Mouse (Mus musculus) urinary bladder, adult 2 months (tissue): ENCODE measurements at regions not wholly inside any gene's neighbourhood (a gene's known extent, or its start where the extent isn't known, plus 50 kb on each side); places are given as distances from the start of the nearest gene placed in this dataset.

ENCODE experiments used
- DNase-seq: peaks from one replicate; pipeline ENCODE4 v3.0.0; 2022; ENCODE audit warnings: low spot score

GRCm38 (mm10) chr2:167878255-167878865, 53.5 kb upstream of the Ptpn1 start:
- DNase-seq, result no peak

DNA sequence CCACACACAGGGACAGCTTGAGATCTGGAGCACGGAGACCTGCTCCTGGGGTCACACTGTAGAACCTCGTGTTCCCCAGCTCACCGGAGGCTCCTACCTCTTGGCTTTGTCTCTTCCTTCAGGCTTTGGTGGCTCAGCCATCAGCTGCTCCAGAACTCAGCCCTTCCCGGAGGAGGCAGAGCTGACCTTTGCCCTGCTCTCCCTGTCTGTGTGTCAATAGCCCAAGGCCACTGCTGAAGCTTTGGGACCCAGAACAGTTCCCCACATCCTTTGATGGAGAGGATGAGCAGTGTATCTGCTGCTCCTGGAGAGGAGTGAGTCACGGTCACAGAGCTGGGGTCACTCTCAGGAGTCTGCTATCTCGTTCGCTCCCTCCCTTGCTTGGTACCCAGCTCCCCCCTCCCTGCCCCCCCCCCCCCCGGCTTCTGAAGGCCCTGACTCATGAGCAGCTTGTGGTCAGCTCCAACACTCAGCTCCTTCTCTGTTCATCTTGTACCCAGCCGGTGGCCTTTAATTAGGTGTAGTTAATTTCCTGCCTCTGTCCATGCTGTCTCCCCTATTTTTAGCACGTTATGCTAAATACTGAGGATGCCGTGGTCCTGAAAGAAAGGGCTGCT, 54.5 kb upstream of the Ptpn1 start:
- DNase-seq, result no peak

- DNase-seq, result no peak
Measured at GRCm38 (mm10) chr2:167872507-167872906, 59.4 kb upstream of the Ptpn1 start.

GRCm38 (mm10) chr2:167870153-167870552, 61.7 kb upstream of the Ptpn1 start:
- DNase-seq, result no peak

- peak; percentile 59 for DNase-seq
Measured at GRCm38 (mm10) chr2:167866751-167867150, 65.1 kb upstream of the Ptpn1 start.

DNA sequence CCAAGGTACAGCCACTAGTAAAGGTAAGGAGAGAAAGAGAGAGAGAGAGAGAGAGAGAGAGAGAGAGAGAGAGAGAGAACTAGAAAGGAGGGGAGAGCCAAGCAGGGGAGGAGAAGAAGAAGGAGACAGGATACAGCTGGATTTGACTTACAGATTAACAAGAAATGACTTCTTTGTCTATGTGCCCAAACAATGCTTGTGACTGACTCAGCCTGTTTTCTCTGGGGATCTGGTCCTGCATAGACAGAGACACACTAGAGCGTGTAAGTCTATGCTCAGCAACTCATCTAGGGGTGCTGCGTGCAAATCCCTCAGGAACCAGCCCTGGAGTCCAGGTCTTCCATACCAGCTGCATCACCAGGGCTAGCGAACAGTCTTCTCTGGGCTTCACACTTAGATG, 66.3 kb upstream of the Ptpn1 start:
- DNase-seq, result no peak

- DNase-seq, result no peak
Measured at GRCm38 (mm10) chr2:167864672-167865071, 67.2 kb upstream of the Ptpn1 start.

GRCm38 (mm10) chr2:167864228-167864627, 67.6 kb upstream of the Ptpn1 start:
- no peak for DNase-seq

DNA sequence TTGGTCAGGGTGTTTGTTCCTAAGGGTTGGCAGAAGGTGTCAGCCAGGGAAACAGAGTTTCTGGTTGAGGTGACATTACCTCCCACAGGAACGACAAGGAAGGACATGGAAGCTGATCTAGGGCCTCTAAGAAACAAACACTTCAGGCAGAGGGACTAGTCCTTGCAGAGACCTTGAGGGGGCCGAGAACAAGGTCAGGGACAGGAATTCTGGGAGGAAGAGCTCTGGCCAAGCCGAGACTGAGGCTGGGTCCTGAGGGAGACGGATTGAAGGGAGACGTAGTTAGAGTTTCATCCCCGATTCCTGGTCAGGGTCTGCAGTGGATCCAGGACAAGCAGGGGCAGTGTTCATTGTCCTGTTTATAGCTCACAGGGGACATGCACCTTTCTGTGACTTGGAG, 68.2 kb upstream of the Ptpn1 start:
- DNase-seq, result no peak

GRCm38 (mm10) chr2:167861178-167861520, 70.7 kb upstream of the Ptpn1 start:
- no peak for DNase-seq

DNA sequence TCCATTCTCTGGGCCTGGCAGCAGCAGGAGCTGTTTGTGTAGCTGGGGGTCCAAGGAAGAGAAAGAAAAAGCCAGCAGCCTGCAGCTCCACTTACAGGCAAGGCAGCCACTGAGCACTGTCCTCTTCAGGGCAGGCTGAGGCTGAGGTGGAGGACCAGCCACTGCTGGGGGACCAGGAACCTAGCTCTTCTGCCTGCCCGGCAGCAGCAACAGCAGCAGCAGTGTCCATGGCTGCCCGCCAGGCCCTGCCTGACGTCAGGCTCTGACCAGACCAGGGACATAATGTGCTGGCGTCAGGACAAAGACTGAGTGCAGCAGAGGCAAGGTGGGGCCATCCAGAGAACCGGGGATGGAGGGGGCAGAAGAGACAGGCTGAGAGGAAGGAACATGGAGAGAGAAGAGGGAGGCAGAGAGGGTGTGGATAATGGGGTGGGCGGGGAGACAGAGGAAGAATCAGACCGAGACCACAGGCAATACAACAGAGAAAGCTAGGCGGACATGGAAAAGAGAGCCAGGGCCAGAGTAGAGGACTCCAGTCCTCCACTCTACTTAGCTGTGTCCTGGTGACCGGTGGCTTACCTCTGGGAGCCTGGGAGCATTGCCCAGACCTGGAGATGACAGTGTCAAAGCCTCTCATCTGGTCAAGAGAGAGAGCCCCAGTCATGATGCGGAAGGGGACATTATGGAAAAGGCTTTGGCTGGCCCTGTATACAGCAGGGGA, 71.2 kb upstream of the Ptpn1 start:
- peak; percentile 61 for DNase-seq

DNA sequence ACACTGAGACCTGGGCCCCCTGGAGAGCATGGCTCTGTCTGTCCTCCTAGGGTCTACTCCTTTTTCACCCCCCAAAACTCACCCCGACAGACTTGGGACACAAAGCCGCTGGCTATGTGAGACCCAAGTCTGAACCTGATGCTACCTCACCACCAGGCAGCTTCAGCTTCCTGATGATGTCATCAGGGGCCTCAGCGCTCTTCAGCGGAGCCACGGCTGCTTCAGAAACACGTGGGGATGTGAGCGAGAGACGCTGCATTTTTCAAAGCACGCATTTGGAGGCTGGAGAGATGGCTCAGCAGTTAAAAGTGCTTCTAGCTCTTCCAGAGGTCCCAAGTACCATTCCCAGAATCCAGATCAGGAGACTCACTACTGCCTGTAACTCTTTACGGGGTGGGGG, 72.3 kb upstream of the Ptpn1 start:
- DNase-seq, result no peak

DNA sequence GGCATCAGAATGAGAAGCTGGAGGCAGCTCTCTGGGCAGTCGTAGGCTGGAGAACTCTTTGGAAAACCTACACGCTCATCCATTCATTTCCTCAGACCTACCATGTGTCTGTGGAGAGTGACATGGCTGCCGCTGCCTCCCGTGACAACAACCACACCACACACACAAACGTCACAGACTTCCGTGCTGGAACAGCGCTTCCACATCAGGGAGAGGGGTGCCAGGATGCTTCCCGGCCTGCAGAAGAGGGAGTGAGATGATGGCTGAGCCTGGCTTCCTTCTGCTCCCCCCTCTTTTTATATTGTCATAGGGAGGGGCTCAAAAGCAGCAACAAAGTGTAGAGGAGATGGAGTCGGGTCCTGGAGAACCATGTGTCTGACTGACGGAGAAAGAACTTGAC, 73.5 kb upstream of the Ptpn1 start:
- no peak for DNase-seq

DNA sequence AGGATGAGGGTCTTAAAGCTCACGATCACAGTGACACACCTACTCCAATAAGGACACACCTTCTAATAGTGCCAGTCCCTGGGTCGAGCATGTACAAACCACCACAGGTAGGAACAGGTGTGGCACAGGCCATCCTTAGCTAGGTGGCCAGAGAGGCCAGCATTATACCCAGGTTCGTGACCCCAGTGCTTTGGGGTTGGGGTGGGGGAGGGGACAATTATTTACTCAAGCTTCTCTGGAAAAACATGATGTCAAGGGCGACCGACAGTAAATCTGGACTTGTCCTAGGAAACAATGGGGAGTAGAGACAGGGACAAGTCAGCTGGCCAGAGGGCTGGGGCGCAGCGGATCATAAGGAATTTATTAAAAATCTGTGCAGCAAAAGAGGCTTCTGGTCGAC, 73.9 kb upstream of the Ptpn1 start:
- DNase-seq, result no peak

GRCm38 (mm10) chr2:167856920-167857475, 74.9 kb upstream of the Ptpn1 start:
- DNase-seq, result no peak

- no peak for DNase-seq
Measured at GRCm38 (mm10) chr2:167856020-167856419, 75.8 kb upstream of the Ptpn1 start.

- no peak for DNase-seq
Measured at GRCm38 (mm10) chr2:167854060-167854459, 77.8 kb upstream of the Ptpn1 start.

DNA sequence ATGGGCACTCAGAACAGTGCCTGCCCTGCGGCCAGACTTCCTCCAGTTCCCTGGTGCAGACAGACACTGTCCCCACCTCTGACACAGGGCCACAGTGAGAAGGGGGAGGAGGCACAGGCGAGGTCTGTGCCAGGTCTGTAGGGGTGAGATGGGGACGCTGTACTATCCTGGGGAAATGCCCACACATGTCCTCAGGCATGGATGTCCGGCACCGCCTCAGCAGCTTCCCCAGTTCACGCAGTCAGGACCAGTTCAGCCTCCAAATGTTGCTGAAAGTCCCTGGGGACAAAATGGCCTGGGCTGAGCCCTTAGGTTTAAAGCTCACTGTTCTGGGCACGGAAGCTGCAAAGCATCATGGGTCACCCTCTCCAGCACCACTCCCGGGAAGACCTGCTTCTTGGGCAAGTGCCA, 78.4 kb upstream of the Ptpn1 start:
- DNase-seq, result no peak

DNA sequence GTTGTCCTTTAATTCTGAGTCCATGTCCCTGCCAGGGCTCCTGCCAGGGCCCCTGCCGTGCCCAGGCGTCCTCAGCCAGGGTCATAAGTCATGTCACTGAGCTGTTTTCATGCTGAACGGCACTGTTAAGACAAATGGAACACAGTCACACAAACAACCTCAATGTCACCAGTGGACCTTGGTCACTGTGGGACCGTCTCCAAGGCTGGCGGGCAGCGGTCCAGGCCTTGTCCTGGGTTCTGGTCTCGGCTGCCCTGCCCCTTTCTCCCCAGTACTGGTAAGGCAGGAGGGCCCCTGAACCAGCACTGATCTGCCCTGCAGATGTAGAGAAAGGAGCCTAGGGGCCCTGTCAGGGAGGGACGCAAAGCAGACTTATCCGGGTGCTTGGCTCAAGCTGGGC, 79.3 kb upstream of the Ptpn1 start:
- no peak for DNase-seq

- DNase-seq, result no peak
Measured at GRCm38 (mm10) chr2:167851216-167851896, 80.5 kb upstream of the Ptpn1 start.

DNA sequence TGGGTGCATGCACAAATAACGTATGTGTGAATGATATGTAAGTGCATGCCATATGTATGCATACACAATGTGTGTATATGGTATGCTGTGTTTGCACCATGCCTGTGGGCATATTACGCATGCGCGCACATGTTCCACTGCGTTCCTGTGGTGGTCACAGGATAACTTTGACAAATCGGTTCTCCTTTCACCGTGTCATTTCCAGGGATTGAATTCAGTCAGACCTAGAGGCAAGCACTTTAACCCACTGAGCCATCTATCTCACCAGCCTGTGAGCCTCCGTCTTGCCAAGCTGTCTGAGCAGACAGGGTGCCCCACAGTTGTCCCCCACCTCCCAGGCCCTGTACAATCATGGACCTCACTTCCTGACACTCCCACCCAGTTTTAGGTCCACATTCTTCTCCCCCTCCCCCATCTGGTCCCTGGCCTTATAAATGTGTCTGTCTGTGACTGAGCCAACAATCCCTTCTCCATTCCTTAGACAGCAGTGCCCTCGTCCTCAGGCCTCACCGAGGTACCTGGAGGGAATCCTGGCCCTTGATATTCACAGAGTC, 81.8 kb upstream of the Ptpn1 start:
- no peak for DNase-seq
